Mouse (Mus musculus): Measurements from ENCODE around the gene Twnk.
A peak's percentile ranks its signal among the peaks of the same experiment; 100 is the strongest.

Gene Twnk

DNA sequence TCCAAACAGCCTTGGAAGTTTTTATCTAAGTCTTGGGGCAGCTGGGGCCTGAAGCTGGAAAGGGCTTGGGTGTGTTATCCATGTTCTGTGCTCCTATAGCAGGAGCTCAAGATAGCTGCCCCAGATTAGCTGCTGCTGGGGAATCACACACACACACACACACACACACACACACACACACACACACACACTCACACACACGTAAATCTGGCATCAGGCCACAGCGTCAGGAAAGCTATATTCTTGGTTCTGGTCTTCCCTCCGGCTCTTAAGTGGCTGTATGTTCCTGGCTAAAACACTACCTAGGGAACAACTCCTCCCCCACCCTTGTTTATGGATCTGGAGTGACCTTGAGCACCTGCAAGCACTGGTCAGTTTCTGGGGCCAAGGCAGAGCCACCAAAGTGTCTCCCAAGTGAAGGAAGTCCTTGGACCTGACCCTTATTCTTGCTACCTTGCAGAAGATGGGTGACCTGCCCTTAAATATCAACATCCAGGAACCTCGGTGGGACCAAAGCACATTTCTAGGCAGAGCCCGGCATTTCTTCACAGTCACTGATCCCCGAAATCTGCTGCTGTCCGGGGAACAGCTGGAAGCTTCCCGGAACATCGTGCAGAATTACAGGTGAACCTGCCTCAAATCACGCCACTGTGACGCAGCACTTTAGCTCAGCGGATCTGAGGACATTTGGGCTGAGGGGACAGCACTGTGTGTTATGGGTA is 43.3 kb downstream of the Twnk start:
- DNase-seq (ENCODE audit: low spot score in 2 of 2) = no peak

DNA sequence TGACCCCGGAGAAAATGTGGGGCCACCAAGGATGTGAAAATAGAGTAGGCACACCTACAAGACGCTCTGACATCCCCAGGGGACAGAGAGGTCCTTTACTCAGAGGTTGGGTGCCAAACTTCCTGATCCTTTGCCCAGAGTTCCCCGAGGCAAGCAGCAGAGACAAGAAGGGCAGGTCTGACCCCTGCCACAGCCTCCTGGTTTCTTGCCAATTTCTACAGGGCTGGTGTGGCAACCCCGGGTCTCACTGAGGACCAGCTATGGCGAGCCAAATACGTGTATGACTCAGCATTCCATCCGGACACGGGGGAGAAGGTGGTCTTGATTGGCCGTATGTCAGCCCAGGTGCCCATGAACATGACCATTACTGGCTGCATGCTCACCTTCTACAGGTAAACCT is 44.1 kb downstream of the Twnk start:
- no peak for DNase-seq (ENCODE audit: low spot score in 2 of 2)

DNA sequence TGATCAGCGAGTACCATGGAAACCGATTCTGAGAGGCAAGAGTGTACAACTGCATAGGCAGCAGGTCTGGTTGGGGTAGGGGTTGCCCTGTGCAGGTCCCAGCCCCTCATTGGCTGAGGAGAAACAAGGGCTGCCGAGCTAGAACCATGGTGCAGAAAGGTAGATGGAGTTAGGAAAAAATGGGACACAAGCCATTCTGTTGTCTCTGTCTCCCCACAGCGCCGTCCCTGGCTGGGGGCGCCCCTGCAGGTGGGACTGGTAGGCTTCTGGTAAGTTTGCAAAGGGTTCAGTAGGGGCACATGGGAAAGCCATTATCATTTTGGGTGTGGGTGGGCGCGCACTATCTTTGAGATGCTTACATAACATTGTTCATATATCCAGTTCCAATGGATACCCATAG is 48.0 kb downstream of the Twnk start:
- no peak for DNase-seq (ENCODE audit: low spot score in 2 of 2)

- DNase-seq (ENCODE audit: low spot score in 2 of 2) = no peak
These were observed 49.6 kb downstream of the Twnk start for GRCm38 (mm10) chr19:45054892-45055690.

GRCm38 (mm10) chr19:45056364-45056763 is 50.9 kb downstream of the Twnk start:
- no peak for DNase-seq (ENCODE audit: low spot score in 2 of 2)

GRCm38 (mm10) chr19:45056908-45057698 is 51.6 kb downstream of the Twnk start:
- no peak for DNase-seq (ENCODE audit: low spot score in 2 of 2)

DNA sequence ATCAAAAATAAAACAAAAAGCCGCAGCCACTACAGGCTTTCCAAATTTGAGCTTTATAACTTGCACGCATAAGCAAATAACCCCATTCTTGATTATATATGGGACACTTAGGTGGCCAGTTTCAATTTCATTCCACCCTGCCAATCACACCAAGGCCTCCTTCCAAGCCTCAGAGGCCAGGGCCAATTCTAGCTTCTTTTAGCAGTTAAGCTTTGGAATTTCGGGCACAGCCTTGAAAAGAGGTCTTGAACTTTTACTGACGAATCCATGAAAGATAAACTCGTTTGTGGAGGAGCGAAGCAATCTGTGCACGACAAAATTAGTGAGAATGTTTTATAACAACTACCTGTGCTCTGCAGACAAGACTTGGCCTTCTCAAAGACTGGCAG is 52.3 kb downstream of the Twnk start:
- DNase-seq (ENCODE audit: low spot score in 2 of 2) = no peak

GRCm38 (mm10) chr19:45058113-45058839 is 52.8 kb downstream of the Twnk start:
- peak; percentile 70 to 90 for DNase-seq (ENCODE audit: low spot score in 2 of 2)

DNA sequence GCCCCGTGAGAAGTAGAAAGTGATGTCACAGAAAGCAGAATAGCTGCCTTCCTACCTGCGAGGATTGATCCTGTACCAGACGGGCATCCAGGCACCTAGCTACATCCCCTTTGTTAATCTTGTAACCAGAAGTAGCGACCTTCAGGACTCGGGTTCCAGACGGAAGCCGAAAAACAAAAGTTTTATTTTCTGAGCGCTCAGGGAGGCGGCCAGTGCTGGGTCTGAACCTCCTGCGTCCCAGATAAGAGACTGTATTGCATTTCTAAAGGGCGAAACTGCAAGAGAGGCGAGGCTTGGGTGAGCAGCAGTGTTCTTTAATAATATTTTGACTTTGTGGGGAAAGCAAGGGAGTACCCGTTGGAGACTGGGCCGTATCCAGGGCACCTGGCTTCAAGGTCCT is 53.4 kb downstream of the Twnk start:
- DNase-seq (ENCODE audit: low spot score in 2 of 2) = no peak

Data from cerebellum, postnatal 4 days (tissue).